In genomic region chr2:148029050-148029608, GRCm38 (mm10) we compare ENCODE assay signal across 26 mouse cellular contexts. TPM values are rescaled to one million over a fixed set of nuclear protein-coding genes. Genes with fewer than 3 reads are reported as not detected.
DNase-seq lines count a peak whose midpoint lies in the region; ATAC-seq and TF ChIP-seq lines count a peak whose summit lies in the region.
"Had no signal": no experiment of that assay in that cellular context is flagged by ENCODE, and none has a peak within 500 bp of the region (broad histone marks: within the 10 kb centered on the region; RNA-seq: fewer than 3 reads in every experiment).

No protein-coding gene starts in this region.

- no peak for TF ChIP-seq CTCF in forebrain, postnatal 0 days (IDR thresholded peaks at IDR 0.05; ENCODE audit: low read depth)
- no peak for TF ChIP-seq CTCF in lung, embryonic 14.5 days (IDR thresholded peaks at IDR 0.05; ENCODE audit: low read depth)

- no peak overlapping the region for H3K4me2 ChIP-seq in forebrain, embryonic 13.5 days
- H3K4me2 ChIP-seq in forebrain, postnatal 0 days (ENCODE audit: low read depth) = no peak overlapping the region
- H3K4me2 ChIP-seq in lung, embryonic 14.5 days = no peak overlapping the region
- H3K4me2 ChIP-seq in midbrain, embryonic 12.5 days (replicated peaks) = no peak overlapping the region
- no peak overlapping the region for H3K4me2 ChIP-seq in midbrain, embryonic 15.5 days
- H3K4me2 ChIP-seq in midbrain, embryonic 14.5 days (ENCODE audit: low read length) = no peak overlapping the region
- H3K4me2 ChIP-seq: heart, embryonic 13.5 days; kidney, embryonic 15.5 days; limb, embryonic 12.5 days; liver, embryonic 13.5 days had no signal

- H3K27me3 ChIP-seq in forebrain, embryonic 13.5 days = peaks cover 95% of the 10 kb centered on the region
- H3K27me3 ChIP-seq in forebrain, postnatal 0 days (ENCODE audit: insufficient read depth, low read length) = peaks cover 91% of the 10 kb centered on the region
- H3K27me3 ChIP-seq in lung, embryonic 14.5 days (ENCODE audit: insufficient read depth, low read length) = peaks cover 55% of the 10 kb centered on the region
- H3K27me3 ChIP-seq in midbrain, embryonic 12.5 days = peaks cover 89% of the 10 kb centered on the region
- H3K27me3 ChIP-seq in midbrain, embryonic 15.5 days (replicated peaks) = peaks cover 88% of the 10 kb centered on the region
- H3K27me3 ChIP-seq in midbrain, embryonic 14.5 days (ENCODE audit: control insufficient read depth, insufficient read depth, low read length) = peaks cover 94% of the 10 kb centered on the region

- no peaks in the 10 kb centered on the region for H3K4me1 ChIP-seq in forebrain, embryonic 13.5 days
- H3K4me1 ChIP-seq in forebrain, postnatal 0 days (ENCODE audit: insufficient read depth) = no peaks in the 10 kb centered on the region
- H3K4me1 ChIP-seq in lung, embryonic 14.5 days (ENCODE audit: insufficient read depth) = peaks cover 4% of the 10 kb centered on the region; the same call in 1 of the 2 replicates
- H3K4me1 ChIP-seq in midbrain, embryonic 12.5 days = no peaks in the 10 kb centered on the region
- no peaks in the 10 kb centered on the region for H3K4me1 ChIP-seq in midbrain, embryonic 15.5 days
- H3K4me1 ChIP-seq in midbrain, embryonic 14.5 days (ENCODE audit: control insufficient read depth, insufficient read depth, low read length) = no peaks in the 10 kb centered on the region
- H3K4me1 ChIP-seq: limb, embryonic 12.5 days; liver, embryonic 13.5 days had no signal

- DNase-seq in forebrain, postnatal 0 days = no peak
- DNase-seq in lung, embryonic 14.5 days = no peak
- no peak for DNase-seq in lung, postnatal 4 days
- DNase-seq in midbrain, embryonic 14.5 days = peak; percentile 39
- DNase-seq in gastrocnemius, adult 18-20 months (ENCODE audit: low spot score) = no peak
- DNase-seq: adrenal gland, postnatal 10 days; cerebellum, adult 2 months; cerebellum, postnatal 25 days; gastrocnemius, postnatal 25 days; heart, adult 2 months; heart, postnatal 14 days; kidney, adult 11 months; kidney, postnatal 36 days; liver, embryonic 13.5 days; lung, adult 2 months; right cerebral cortex, postnatal 4 days; thymus, postnatal 14 days had no signal

- H3K9me3 ChIP-seq in forebrain, embryonic 13.5 days (replicated peaks) = no peaks in the 10 kb centered on the region; the same call in 1 of the 2 replicates
- no peaks in the 10 kb centered on the region for H3K9me3 ChIP-seq in forebrain, postnatal 0 days (ENCODE audit: low read length)
- H3K9me3 ChIP-seq in lung, embryonic 14.5 days (ENCODE audit: low read depth, low read length) = no peaks in the 10 kb centered on the region
- no peaks in the 10 kb centered on the region for H3K9me3 ChIP-seq in midbrain, embryonic 12.5 days
- no peaks in the 10 kb centered on the region for H3K9me3 ChIP-seq in midbrain, embryonic 15.5 days
- H3K9me3 ChIP-seq in midbrain, embryonic 14.5 days (ENCODE audit: control insufficient read depth, low read length) = no peaks in the 10 kb centered on the region
- H3K9me3 ChIP-seq: heart, embryonic 13.5 days; kidney, embryonic 15.5 days; limb, embryonic 12.5 days; liver, embryonic 13.5 days had no signal

- no peak overlapping the region for H3K9ac ChIP-seq in forebrain, embryonic 13.5 days
- no peak overlapping the region for H3K9ac ChIP-seq in forebrain, postnatal 0 days
- no peak overlapping the region for H3K9ac ChIP-seq in lung, embryonic 14.5 days
- no peak overlapping the region for H3K9ac ChIP-seq in midbrain, embryonic 12.5 days (replicated peaks)
- H3K9ac ChIP-seq in midbrain, embryonic 15.5 days = no peak overlapping the region
- no peak overlapping the region for H3K9ac ChIP-seq in midbrain, embryonic 14.5 days (replicated peaks; ENCODE audit: low read length)
- H3K9ac ChIP-seq: heart, embryonic 13.5 days; kidney, embryonic 15.5 days; limb, embryonic 12.5 days; liver, embryonic 13.5 days had no signal

- H3K36me3 ChIP-seq in forebrain, embryonic 13.5 days (ENCODE audit: poor library complexity, severe bottlenecking) = no peaks in the 10 kb centered on the region
- H3K36me3 ChIP-seq in forebrain, postnatal 0 days (ENCODE audit: insufficient read depth) = no peaks in the 10 kb centered on the region
- H3K36me3 ChIP-seq in lung, embryonic 14.5 days (ENCODE audit: insufficient read depth) = no peaks in the 10 kb centered on the region
- H3K36me3 ChIP-seq in midbrain, embryonic 12.5 days = no peaks in the 10 kb centered on the region
- no peaks in the 10 kb centered on the region for H3K36me3 ChIP-seq in midbrain, embryonic 15.5 days (replicated peaks)
- no peaks in the 10 kb centered on the region for H3K36me3 ChIP-seq in midbrain, embryonic 14.5 days (ENCODE audit: control insufficient read depth, insufficient read depth, low read length)
- H3K36me3 ChIP-seq: heart, embryonic 13.5 days; kidney, embryonic 15.5 days; limb, embryonic 12.5 days; liver, embryonic 13.5 days had no signal

- 11% methylated on average over 9 of the region's 9 CpGs for WGBS in forebrain, embryonic 13.5 days
- 7% methylated on average over 9 of the region's 9 CpGs for whole genome bisulfite sequencing in forebrain, postnatal 0 days
- WGBS in lung, embryonic 14.5 days = 44% methylated on average over 9 of the region's 9 CpGs
- 11% methylated on average over 9 of the region's 9 CpGs for WGBS in midbrain, embryonic 12.5 days
- WGBS in midbrain, embryonic 15.5 days = 11% methylated on average over 9 of the region's 9 CpGs
- WGBS in midbrain, embryonic 14.5 days = 8% methylated on average over 9 of the region's 9 CpGs

- no peak overlapping the region for H3K4me3 ChIP-seq in forebrain, embryonic 13.5 days
- no peak overlapping the region for H3K4me3 ChIP-seq in forebrain, postnatal 0 days (ENCODE audit: low read depth, low read length)
- no peak overlapping the region for H3K4me3 ChIP-seq in lung, embryonic 14.5 days (ENCODE audit: low read depth, low read length)
- no peak overlapping the region for H3K4me3 ChIP-seq in midbrain, embryonic 12.5 days
- no peak overlapping the region for H3K4me3 ChIP-seq in midbrain, embryonic 15.5 days
- H3K4me3 ChIP-seq in midbrain, embryonic 14.5 days (replicated peaks; ENCODE audit: low read depth, low read length) = no peak overlapping the region
- H3K4me3 ChIP-seq: heart, adult 2 months; heart, embryonic 13.5 days; kidney, embryonic 15.5 days; limb, embryonic 12.5 days; liver, embryonic 13.5 days; megakaryocyte, embryonic 14.5 days had no signal

- ATAC-seq in forebrain, embryonic 13.5 days = 0 out of 2 replicates have a peak, but pooled peaks have one; percentile 38
- ATAC-seq in forebrain, postnatal 0 days = no peak
- ATAC-seq in lung, embryonic 14.5 days (ENCODE audit: insufficient read depth) = no peak
- peak; percentile 59; the same call in 1 of the 2 replicates for ATAC-seq in midbrain, embryonic 12.5 days (ENCODE audit: low FRiP score, low read depth)
- no peak for ATAC-seq in midbrain, embryonic 15.5 days (replicated peaks)
- no peak for ATAC-seq in midbrain, embryonic 14.5 days (ENCODE audit: low FRiP score, low TSS enrichment)
- ATAC-seq: forebrain, embryonic 16.5 days had no signal

- H3K27ac ChIP-seq in forebrain, embryonic 13.5 days = no peak overlapping the region
- no peak overlapping the region for H3K27ac ChIP-seq in forebrain, postnatal 0 days (ENCODE audit: low read depth, low read length)
- H3K27ac ChIP-seq in lung, embryonic 14.5 days (ENCODE audit: low read depth) = peak overlapping the region; percentile 47; the same call in 1 of the 2 replicates
- H3K27ac ChIP-seq in midbrain, embryonic 12.5 days (replicated peaks) = 0 out of 2 replicates have a peak overlapping the region, but pooled peaks have one; percentile 43
- no peak overlapping the region for H3K27ac ChIP-seq in midbrain, embryonic 15.5 days
- no peak overlapping the region for H3K27ac ChIP-seq in midbrain, embryonic 14.5 days (replicated peaks; ENCODE audit: low read depth, low read length)
- H3K27ac ChIP-seq: heart, adult 2 months; heart, embryonic 13.5 days; kidney, embryonic 15.5 days; limb, embryonic 12.5 days; liver, embryonic 13.5 days had no signal

RNA-seq across cellular contexts. Expression of gene Foxa2, which starts 17.6 kb away (rescaled TPM):
- polyA plus RNA-seq in forebrain, embryonic 13.5 days (2015; fragmentation: Nextera tagmentation; extraction: Ambion mirVana) = 0.13 and 0.19 TPM in 2 replicates
- total RNA-seq in forebrain, postnatal 0 days (2014; rRNA removed) = 0.48 and 0.85 TPM in 2 replicates
- polyA plus RNA-seq in forebrain, postnatal 0 days (2015; fragmentation: Nextera tagmentation; extraction: Ambion mirVana) = 0.26 and 0.30 TPM in 2 replicates
- polyA plus RNA-seq in lung, embryonic 14.5 days (2014; fragmentation: Nextera tagmentation; extraction: Ambion mirVana) = 41.5 and 43.2 TPM in 2 replicates
- polyA plus RNA-seq in midbrain, embryonic 12.5 days (2016; fragmentation: Nextera tagmentation; extraction: Ambion mirVana) = 6.7 and 14.0 TPM in 2 replicates
- polyA plus RNA-seq in midbrain, embryonic 15.5 days (2015; fragmentation: Nextera tagmentation; extraction: Ambion mirVana) = 5.2 and 6.1 TPM in 2 replicates
- polyA plus RNA-seq in midbrain, embryonic 14.5 days (2014; fragmentation: Nextera tagmentation; extraction: Ambion mirVana) = 5.1 and 8.1 TPM in 2 replicates
- not detected for total RNA-seq in gastrocnemius, adult 18-20 months (2021)
- total RNA-seq: gastrocnemius, postnatal 25 days; heart, adult 2 months; heart, postnatal 14 days; left cerebral cortex, postnatal 14 days had no signal
- polyA plus RNA-seq: cerebellum, adult 2 months; forebrain, embryonic 16.5 days; limb, embryonic 12.5 days had no signal

Comparison
In these comparisons a context has a peak if more than half of its experiments do, and no peak if none do; other contexts are left out.
1. ATAC-seq: peak in forebrain, embryonic 13.5 days (single experiment) and midbrain, embryonic 12.5 days (single experiment); none in forebrain, postnatal 0 days (single experiment), lung, embryonic 14.5 days (single experiment), midbrain, embryonic 15.5 days (single experiment) and midbrain, embryonic 14.5 days (single experiment).
2. H3K27ac ChIP-seq: peak in lung, embryonic 14.5 days (single experiment) and midbrain, embryonic 12.5 days (single experiment); none in forebrain, embryonic 13.5 days (single experiment), forebrain, postnatal 0 days (single experiment), midbrain, embryonic 15.5 days (single experiment) and midbrain, embryonic 14.5 days (single experiment).